Mouse (Mus musculus): ENCODE measurements around the gene Olfr1380. TPM values are rescaled to one million over a fixed set of nuclear protein-coding genes. Genes with fewer than 3 reads are reported as not detected.
"Not testable (repeated sequence)": the region's sequence is repeated elsewhere in the genome, so short reads cannot be mapped to it uniquely, and the experiment has no call there.

The Olfr1380 gene
- polyA plus RNA-seq (2015; fragmentation: Nextera tagmentation; extraction: Ambion mirVana), result not detected in 2 replicates

- ATAC-seq (replicated peaks); H3K4me1 ChIP-seq; H3K27me3 ChIP-seq; H3K4me2 ChIP-seq (replicated peaks); H3K4me3 ChIP-seq; H3K27ac ChIP-seq (replicated peaks); H3K9ac ChIP-seq (replicated peaks); H3K36me3 ChIP-seq; H3K9me3 ChIP-seq: not testable (repeated sequence)
- 65% methylated on average over 5 of the region's 5 CpGs for whole genome bisulfite sequencing
These were observed at the start of gene Olfr1380 for GRCm38 (mm10) chr11:49556578-49556977. Gene Olfr1380 (plus strand): TSS chr11:49556878.

- no peaks in the 10 kb centered on the region for H3K4me1 ChIP-seq
- 72% methylated on average over 5 of the region's 5 CpGs for WGBS
- no peak overlapping the region for H3K9ac ChIP-seq (replicated peaks)
- no peaks in the 10 kb centered on the region for H3K9me3 ChIP-seq
- no peak overlapping the region for H3K4me3 ChIP-seq
- no peaks in the 10 kb centered on the region for H3K36me3 ChIP-seq
- H3K27me3 ChIP-seq, result no peaks in the 10 kb centered on the region
- H3K4me2 ChIP-seq (replicated peaks), result no peak overlapping the region
- no peak overlapping the region for H3K27ac ChIP-seq (replicated peaks)
- ATAC-seq (replicated peaks), result no peak
These were observed 38.6 kb upstream of the Olfr1380 start for GRCm38 (mm10) chr11:49518086-49518485.

- no peaks in the 10 kb centered on the region for H3K9me3 ChIP-seq
- no peak within 1 kb of the TSS for H3K4me3 ChIP-seq
- ATAC-seq (replicated peaks), result no peak
- H3K4me1 ChIP-seq, result no peaks in the 10 kb centered on the region
- no peak within 1 kb of the TSS for H3K27ac ChIP-seq (replicated peaks)
- H3K36me3 ChIP-seq, result no peaks in the 10 kb centered on the region
- H3K4me2 ChIP-seq (replicated peaks), result no peak within 1 kb of the TSS
- H3K9ac ChIP-seq (replicated peaks), result no peak within 1 kb of the TSS
- H3K27me3 ChIP-seq, result no peaks in the 10 kb centered on the region
These were observed 37.3 kb upstream of the Olfr1380 start, which contains the start of gene Olfr1383 for GRCm38 (mm10) chr11:49519348-49519747. Gene Olfr1383 (plus strand): TSS chr11:49519648.

GRCm38 (mm10) chr11:49527947-49528346 lies 28.7 kb upstream of the Olfr1380 start, which contains the start of gene Olfr1382:
Gene Olfr1382 (plus strand): TSS chr11:49528247.
- H3K9me3 ChIP-seq, result no peaks in the 10 kb centered on the region
- no peak within 1 kb of the TSS for H3K9ac ChIP-seq (replicated peaks)
- no peak for ATAC-seq (replicated peaks)
- no peaks in the 10 kb centered on the region for H3K4me1 ChIP-seq
- H3K36me3 ChIP-seq, result no peaks in the 10 kb centered on the region
- no peak within 1 kb of the TSS for H3K4me3 ChIP-seq
- no peaks in the 10 kb centered on the region for H3K27me3 ChIP-seq
- WGBS, result 86% methylated on average over 3 of the region's 3 CpGs
- no peak within 1 kb of the TSS for H3K4me2 ChIP-seq (replicated peaks)
- no peak within 1 kb of the TSS for H3K27ac ChIP-seq (replicated peaks)

- no peaks in the 10 kb centered on the region for H3K9me3 ChIP-seq
- H3K4me1 ChIP-seq, result no peaks in the 10 kb centered on the region
- no peak overlapping the region for H3K4me3 ChIP-seq
- no peak for ATAC-seq (replicated peaks)
- H3K4me2 ChIP-seq (replicated peaks), result no peak overlapping the region
- H3K9ac ChIP-seq (replicated peaks), result no peak overlapping the region
- no peak overlapping the region for H3K27ac ChIP-seq (replicated peaks)
- H3K36me3 ChIP-seq, result no peaks in the 10 kb centered on the region
- no peaks in the 10 kb centered on the region for H3K27me3 ChIP-seq
These were observed 23.9 kb upstream of the Olfr1380 start for GRCm38 (mm10) chr11:49532761-49533160.

- not testable (repeated sequence) for H3K4me2 ChIP-seq (replicated peaks); H3K27me3 ChIP-seq; H3K4me1 ChIP-seq; H3K27ac ChIP-seq (replicated peaks); H3K9ac ChIP-seq (replicated peaks); ATAC-seq (replicated peaks); H3K36me3 ChIP-seq; H3K4me3 ChIP-seq; H3K9me3 ChIP-seq
- 93% methylated on average over 2 of the region's 2 CpGs for WGBS
These were observed 20.0 kb upstream of the Olfr1380 start for GRCm38 (mm10) chr11:49536631-49537030.

GRCm38 (mm10) chr11:49543149-49543548 lies 13.5 kb upstream of the Olfr1380 start, which contains the start of gene Olfr1381:
Gene Olfr1381 (plus strand): TSS chr11:49543449.
- H3K36me3 ChIP-seq, result not testable (repeated sequence)
- 71% methylated on average over 3 of the region's 3 CpGs for WGBS

GRCm38 (mm10) chr11:49554033-49554432 lies 2.6 kb upstream of the Olfr1380 start:
- 87% methylated on average over 3 of the region's 3 CpGs for WGBS
- not testable (repeated sequence) for H3K9me3 ChIP-seq; H3K4me2 ChIP-seq (replicated peaks); ATAC-seq (replicated peaks); H3K36me3 ChIP-seq; H3K4me3 ChIP-seq; H3K9ac ChIP-seq (replicated peaks); H3K4me1 ChIP-seq; H3K27ac ChIP-seq (replicated peaks); H3K27me3 ChIP-seq

More at GRCm38 (mm10) chr11:49543149-49543548, 13.5 kb upstream of the Olfr1380 start, which contains the start of gene Olfr1381:
- H3K9me3 ChIP-seq; H3K4me2 ChIP-seq (replicated peaks); H3K9ac ChIP-seq (replicated peaks); H3K4me3 ChIP-seq; ATAC-seq (replicated peaks); H3K4me1 ChIP-seq; H3K27me3 ChIP-seq; H3K27ac ChIP-seq (replicated peaks): not testable (repeated sequence)

- H3K27me3 ChIP-seq; H3K9me3 ChIP-seq; H3K9ac ChIP-seq (replicated peaks); ATAC-seq (replicated peaks); H3K4me3 ChIP-seq; H3K4me2 ChIP-seq (replicated peaks); H3K4me1 ChIP-seq; H3K27ac ChIP-seq (replicated peaks); H3K36me3 ChIP-seq: not testable (repeated sequence)
- 36% methylated on average over 2 of the region's 2 CpGs for WGBS
These were observed 18.4 kb downstream of the Olfr1380 start for GRCm38 (mm10) chr11:49575054-49575453.

GRCm38 (mm10) chr11:49580452-49580851 lies 23.8 kb downstream of the Olfr1380 start:
- not testable (repeated sequence) for H3K4me3 ChIP-seq; H3K4me2 ChIP-seq (replicated peaks); H3K9ac ChIP-seq (replicated peaks); H3K36me3 ChIP-seq; H3K27me3 ChIP-seq; H3K27ac ChIP-seq (replicated peaks); H3K9me3 ChIP-seq; H3K4me1 ChIP-seq; ATAC-seq (replicated peaks)
- 90% methylated on average over 8 of the region's 8 CpGs for WGBS

- no peaks in the 10 kb centered on the region for H3K9me3 ChIP-seq
- no peak overlapping the region for H3K9ac ChIP-seq (replicated peaks)
- no peak overlapping the region for H3K27ac ChIP-seq (replicated peaks)
- no peak for ATAC-seq (replicated peaks)
- no peaks in the 10 kb centered on the region for H3K4me1 ChIP-seq
- no peak overlapping the region for H3K4me3 ChIP-seq
- H3K4me2 ChIP-seq (replicated peaks), result no peak overlapping the region
- no peaks in the 10 kb centered on the region for H3K36me3 ChIP-seq
- H3K27me3 ChIP-seq, result no peaks in the 10 kb centered on the region
- WGBS, result 92% methylated on average over 19 of the region's 19 CpGs
These were observed 33.5 kb downstream of the Olfr1380 start for GRCm38 (mm10) chr11:49590213-49590612.

- WGBS, result 58% methylated on average over 2 of the region's 2 CpGs
- H3K27ac ChIP-seq (replicated peaks); H3K27me3 ChIP-seq; H3K9me3 ChIP-seq; H3K4me2 ChIP-seq (replicated peaks); H3K4me1 ChIP-seq; H3K36me3 ChIP-seq; ATAC-seq (replicated peaks); H3K9ac ChIP-seq (replicated peaks); H3K4me3 ChIP-seq: not testable (repeated sequence)
These were observed 40.5 kb downstream of the Olfr1380 start for GRCm38 (mm10) chr11:49597149-49597548.

GRCm38 (mm10) chr11:49608306-49608705 lies 51.6 kb downstream of the Olfr1380 start:
- H3K9me3 ChIP-seq; H3K4me2 ChIP-seq (replicated peaks); ATAC-seq (replicated peaks); H3K4me3 ChIP-seq; H3K27ac ChIP-seq (replicated peaks); H3K36me3 ChIP-seq; H3K9ac ChIP-seq (replicated peaks): not testable (repeated sequence)
- peaks cover 24% of the 10 kb centered on the region for H3K27me3 ChIP-seq
- H3K4me1 ChIP-seq, result peaks cover 15% of the 10 kb centered on the region; the same call in 1 of the 2 replicates
- 78% methylated on average over 5 of the region's 5 CpGs for WGBS

Data from forebrain, embryonic 15.5 days (tissue).